Mouse (Mus musculus): ENCODE measurements around the gene Gm21440.
"Not testable (repeated sequence)": the region's sequence is repeated elsewhere in the genome, so short reads cannot be mapped to it uniquely, and the experiment has no call there.

The Gm21440 gene

DNA sequence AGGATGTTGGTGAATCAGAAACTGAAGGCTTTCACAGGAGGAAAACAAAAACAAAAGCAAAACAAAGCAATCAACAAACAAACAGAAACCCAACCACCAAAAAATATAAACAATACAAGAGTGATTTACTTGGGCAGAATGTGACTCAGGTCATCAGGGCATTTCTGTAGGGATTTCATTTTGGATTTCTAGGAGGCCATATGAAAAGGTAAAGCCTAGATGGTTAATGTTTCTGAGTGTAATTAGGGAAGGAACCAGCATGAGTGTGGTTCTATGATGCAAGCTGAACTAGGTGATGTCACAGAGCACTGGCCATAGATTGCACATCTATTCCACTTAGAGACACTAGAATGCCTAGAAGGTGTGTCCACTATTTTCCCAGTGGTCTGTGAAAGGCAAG lies at the start of gene Gm21440, which contains the start of gene Gm21454:
TSS of gene Gm21440 (plus strand) at position 301 of the 400 bp plus-strand sequence.
TSS of gene Gm21454 (plus strand) at position 352 of the 400 bp plus-strand sequence.
- not testable (repeated sequence) for DNase-seq (ENCODE audit: low spot score in 2 of 2)

DNA sequence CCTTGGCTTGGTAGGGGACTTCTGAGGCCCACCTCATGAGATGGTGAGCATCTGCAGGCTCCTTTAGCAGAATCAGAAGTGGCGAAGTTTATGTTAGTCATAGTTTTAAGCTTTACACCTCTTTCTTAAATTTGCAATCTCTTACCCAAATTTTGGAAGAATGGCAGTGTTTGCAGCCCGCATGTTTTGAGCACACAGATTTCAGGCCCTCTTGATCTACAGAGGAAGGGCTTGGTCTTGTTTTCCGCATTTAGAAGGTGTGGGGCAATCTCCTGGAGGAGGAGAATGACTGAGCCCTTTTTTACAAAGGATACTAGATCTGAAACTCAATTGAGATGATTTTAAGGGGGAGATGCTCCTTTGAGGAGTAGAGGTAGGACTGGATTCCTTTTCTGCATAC lies 28.4 kb upstream of the Gm21440 start, which contains the start of gene Gm21828:
TSS of gene Gm21828 (minus strand) at position 101 of the 400 bp plus-strand sequence.
- DNase-seq (ENCODE audit: low spot score in 2 of 2): not testable (repeated sequence)
